Mouse (Mus musculus) bone marrow, adult 2 months (tissue): ENCODE measurements at regions not wholly inside any gene's neighbourhood (a gene's known extent, or its start where the extent isn't known, plus 50 kb on each side); places are given as distances from the start of the nearest gene placed in this dataset.

Experiments
- H3K27ac ChIP-seq: fragments of 200-500 bp; 2 replicates; pipeline ENCODE4 v1.5.1; 2012; ENCODE audit warnings: low read depth, mild to moderate bottlenecking, control low read depth, inconsistent platforms, low read length; ENCODE audit not compliant: control insufficient read depth, poor library complexity, insufficient read depth
- H3K4me1 ChIP-seq: fragments of 200-500 bp; 2 replicates; pipeline ENCODE4 v1.6.1; 2011; ENCODE audit warnings: low read length; ENCODE audit not compliant: control insufficient read depth, insufficient read depth
- H3K4me3 ChIP-seq: fragments of 200-500 bp; replicated peaks from 2 replicates; pipeline ENCODE3; 2011; ENCODE audit warnings: mild to moderate bottlenecking, low read depth, low read length, control low read depth; ENCODE audit not compliant: control insufficient read depth
- CTCF ChIP-seq: fragments of 200-500 bp; IDR thresholded peaks from 2 replicates; pipeline ENCODE4 v1.5.1; 2011; ENCODE audit warnings: low read length, control low read depth; ENCODE audit not compliant: control insufficient read depth, insufficient read depth
- POLR2A ChIP-seq: fragments of 200-500 bp; IDR thresholded peaks from 2 replicates; pipeline ENCODE4 v1.6.1; 2011; ENCODE audit warnings: low read depth, mild to moderate bottlenecking, control low read depth, low read length, borderline replicate concordance; ENCODE audit not compliant: control insufficient read depth
- WGBS: fragments of 180-500 bp; shearing (Covaris S2); methylation state at CpG from one replicate; pipeline ENCODE4 v1.1.7; 2018; 5-methylcytosine and 5-hydroxymethylcytosine counted together

GRCm38 (mm10) chr11:43980444-43980843, 79.4 kb upstream of the Adra1b start:
- 66% methylated on average over 4 of the region's 4 CpGs for whole genome bisulfite sequencing
- no peak overlapping the region for H3K27ac ChIP-seq
- TF ChIP-seq POLR2A (no peak), CTCF (no peak)

GRCm38 (mm10) chr11:43989911-43990430, 89.0 kb upstream of the Adra1b start:
- TF ChIP-seq CTCF = no peak
- no peak for TF ChIP-seq POLR2A
- no peak overlapping the region for H3K4me3 ChIP-seq
- no peak overlapping the region for H3K27ac ChIP-seq
- WGBS = 61% methylated on average over 1 of the region's 1 CpGs
- H3K4me1 ChIP-seq = no peaks in the 10 kb centered on the region; the same call in 1 of the 2 replicates

More at GRCm38 (mm10) chr11:43980444-43980843, 79.4 kb upstream of the Adra1b start:
- no peaks in the 10 kb centered on the region for H3K4me1 ChIP-seq
- H3K4me3 ChIP-seq = no peak overlapping the region

GRCm38 (mm10) chr11:43992011-43992471, 91.0 kb upstream of the Adra1b start:
- 56% methylated on average over 6 of the region's 6 CpGs for WGBS
- Histone ChIP-seq H3K4me3 (no peak overlapping the region), H3K4me1 (no peaks in the 10 kb centered on the region; the same call in 1 of the 2 replicates), H3K27ac (no peak overlapping the region)
- TF ChIP-seq CTCF (no peak), POLR2A (no peak)

GRCm38 (mm10) chr11:43998046-43998725, 97.2 kb upstream of the Adra1b start:
- H3K27ac ChIP-seq = no peak overlapping the region
- TF ChIP-seq POLR2A (no peak), CTCF (no peak)
- 80% methylated on average over 12 of the region's 12 CpGs for WGBS
- H3K4me3 ChIP-seq = no peak overlapping the region
- H3K4me1 ChIP-seq = no peaks in the 10 kb centered on the region; the same call in 1 of the 2 replicates

GRCm38 (mm10) chr11:44000056-44000455, 99.0 kb upstream of the Adra1b start:
- 64% methylated on average over 4 of the region's 4 CpGs for WGBS

GRCm38 (mm10) chr11:44001843-44002589, 101.0 kb upstream of the Adra1b start:
- Histone ChIP-seq H3K4me1 (no peaks in the 10 kb centered on the region), H3K27ac (no peak overlapping the region), H3K4me3 (no peak overlapping the region)
- TF ChIP-seq POLR2A (no peak), CTCF (no peak)
- 67% methylated on average over 7 of the region's 7 CpGs for WGBS

More at GRCm38 (mm10) chr11:44000056-44000455, 99.0 kb upstream of the Adra1b start:
- TF ChIP-seq CTCF (no peak), POLR2A (no peak)
- no peaks in the 10 kb centered on the region for H3K4me1 ChIP-seq
- no peak overlapping the region for H3K4me3 ChIP-seq
- no peak overlapping the region for H3K27ac ChIP-seq

GRCm38 (mm10) chr11:44002716-44003522, 101.9 kb upstream of the Adra1b start:
- 80% methylated on average over 6 of the region's 6 CpGs for WGBS
- no peak for TF ChIP-seq POLR2A
- no peak for TF ChIP-seq CTCF
- Histone ChIP-seq H3K27ac (no peak overlapping the region), H3K4me3 (no peak overlapping the region), H3K4me1 (no peaks in the 10 kb centered on the region)

- H3K27ac ChIP-seq = no peak overlapping the region
- TF ChIP-seq POLR2A = no peak
- no peak for TF ChIP-seq CTCF
- H3K4me1 ChIP-seq = no peaks in the 10 kb centered on the region
- H3K4me3 ChIP-seq = no peak overlapping the region
- 36% methylated on average over 5 of the region's 5 CpGs for WGBS
These were observed 106.6 kb upstream of the Adra1b start for GRCm38 (mm10) chr11:44007526-44008040.
